Mouse (Mus musculus) cerebellum, adult 2 months (tissue): Measurements from ENCODE around the gene Lemd1. TPM values are rescaled to one million over a fixed set of nuclear protein-coding genes. Genes with fewer than 3 reads are reported as not detected.

Experiments
- DNase-seq, 2 experiments: peaks; one replicate each; pipeline ENCODE4 v3.0.0; 2021
- H3K27ac ChIP-seq: fragments of 200-500 bp; 2 replicates; pipeline ENCODE4 v1.5.1; 2012; ENCODE audit warnings: low read length, control low read depth, inconsistent platforms; ENCODE audit not compliant: insufficient read depth
- H3K27me3 ChIP-seq: fragments of 200-500 bp; 2 replicates; pipeline ENCODE4 v1.6.1; 2012; ENCODE audit warnings: inconsistent platforms, mild to moderate bottlenecking, low read length, moderate library complexity; ENCODE audit not compliant: control insufficient read depth, insufficient read depth
- H3K4me1 ChIP-seq: fragments of 200-500 bp; 2 replicates; pipeline ENCODE4 v1.6.1; 2011; ENCODE audit warnings: low read length; ENCODE audit not compliant: control insufficient read depth, insufficient read depth
- H3K4me3 ChIP-seq: fragments of 200-500 bp; replicated peaks from 2 replicates; pipeline ENCODE3; 2011; ENCODE audit warnings: mild to moderate bottlenecking, low read depth, low read length, control low read depth; ENCODE audit not compliant: insufficient read depth
- CTCF ChIP-seq: fragments of 200-500 bp; IDR thresholded peaks from 2 replicates; pipeline ENCODE4 v1.5.1; 2011; ENCODE audit warnings: low read depth, mild to moderate bottlenecking, control low read depth, low read length, moderate library complexity, borderline replicate concordance; ENCODE audit not compliant: insufficient read depth
- POLR2A ChIP-seq: fragments of 200-500 bp; IDR thresholded peaks from 2 replicates; pipeline ENCODE4 v1.6.1; 2011; ENCODE audit warnings: low read length, control low read depth, borderline replicate concordance; ENCODE audit not compliant: insufficient read depth
- WGBS: fragments of 180-500 bp; shearing (Covaris S2); methylation state at CpG from one replicate; pipeline ENCODE4 v1.1.7; 2018; 5-methylcytosine and 5-hydroxymethylcytosine counted together
- polyA plus RNA-seq: library from polyadenylated mRNA; depleted of rRNA; stranded (reverse); fragments of >200 nt; gene quantifications from 2 replicates; pipeline ENCODE4 v1.2.3, GENCODE M21; 2012

The Lemd1 gene
- polyA plus RNA-seq, 1 experiment: 7.1 TPM

DNA sequence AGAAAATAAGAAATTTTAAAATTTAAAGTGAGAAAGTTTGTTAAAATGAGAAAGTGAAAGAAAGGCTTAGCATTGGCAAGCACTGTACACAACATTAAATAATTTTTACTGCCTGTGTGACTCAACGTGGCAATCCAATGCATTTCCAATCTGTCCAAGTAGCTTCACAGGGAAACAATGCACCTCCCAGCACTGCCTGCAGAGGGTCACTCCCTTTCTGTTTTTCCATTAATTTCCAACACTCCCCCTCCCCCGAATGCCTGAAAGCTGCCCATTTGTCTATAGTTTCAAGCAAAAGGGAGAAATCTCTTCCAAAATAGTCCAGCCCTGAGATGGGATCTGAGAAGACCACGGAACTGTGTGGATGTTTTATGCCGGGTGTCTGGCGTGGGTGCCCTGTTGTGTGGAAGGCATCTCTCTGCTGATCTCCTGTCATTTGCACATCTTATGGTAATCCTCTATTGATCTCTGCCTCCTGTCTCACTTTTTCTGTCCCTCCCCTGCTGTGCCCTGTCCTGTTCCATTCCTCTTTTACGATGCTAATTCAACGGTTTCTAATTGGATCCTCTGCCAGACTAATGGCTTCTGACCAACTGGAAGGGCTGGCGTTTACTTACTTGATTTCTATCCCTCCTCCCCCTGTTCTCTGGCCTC is 90.4 kb downstream of the Lemd1 start:
- WGBS: 43% methylated on average over 8 of the region's 8 CpGs
- H3K4me3 ChIP-seq: no peak overlapping the region
- no peak for TF ChIP-seq POLR2A
- no peak for TF ChIP-seq CTCF
- no peaks in the 10 kb centered on the region for H3K27me3 ChIP-seq
- no peaks in the 10 kb centered on the region for H3K4me1 ChIP-seq
- no peak for DNase-seq
- no peak overlapping the region for H3K27ac ChIP-seq

GRCm38 (mm10) chr1:132282177-132282536 is 90.9 kb downstream of the Lemd1 start:
- Histone ChIP-seq H3K27ac (no peak overlapping the region), H3K27me3 (no peaks in the 10 kb centered on the region), H3K4me3 (no peak overlapping the region), H3K4me1 (no peaks in the 10 kb centered on the region)
- DNase-seq: no peak
- 90% methylated on average over 2 of the region's 2 CpGs for WGBS
- TF ChIP-seq CTCF: no peak
- no peak for TF ChIP-seq POLR2A

- DNase-seq: no peak
- TF ChIP-seq POLR2A: no peak
- no peak for TF ChIP-seq CTCF
- Histone ChIP-seq H3K27ac (no peak overlapping the region), H3K4me3 (no peak overlapping the region), H3K27me3 (no peaks in the 10 kb centered on the region), H3K4me1 (peaks cover 5% of the 10 kb centered on the region)
- WGBS: 61% methylated on average over 13 of the region's 13 CpGs
These were observed 91.8 kb downstream of the Lemd1 start for GRCm38 (mm10) chr1:132283018-132283417.

GRCm38 (mm10) chr1:132286735-132287134 is 95.5 kb downstream of the Lemd1 start:
- TF ChIP-seq CTCF: no peak
- no peak for TF ChIP-seq POLR2A
- Histone ChIP-seq H3K4me3 (no peak overlapping the region), H3K27me3 (no peaks in the 10 kb centered on the region), H3K27ac (no peak overlapping the region), H3K4me1 (peaks cover 25% of the 10 kb centered on the region)
- 84% methylated on average over 1 of the region's 1 CpGs for WGBS
- DNase-seq: no peak

DNA sequence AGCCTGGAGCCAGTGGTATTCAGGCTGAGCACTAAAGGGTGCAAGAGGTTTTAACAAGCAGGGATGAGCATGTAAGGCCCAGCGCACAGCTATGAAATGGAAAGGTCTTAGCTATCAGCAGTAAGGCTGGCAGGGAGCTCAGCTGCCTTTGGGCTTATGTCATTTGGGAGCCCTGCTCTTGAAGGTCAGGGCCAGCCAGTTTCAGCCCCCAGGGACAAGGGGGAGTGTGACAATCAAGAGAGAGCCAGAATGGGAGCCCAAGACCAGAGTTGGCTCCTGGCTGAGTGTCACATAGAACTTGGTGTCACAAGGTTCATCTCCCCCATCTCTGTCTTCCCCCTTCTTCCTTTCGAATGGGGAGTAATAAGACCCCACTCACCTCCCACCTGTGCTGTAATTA is 96.2 kb downstream of the Lemd1 start:
- Histone ChIP-seq H3K27ac (no peak overlapping the region), H3K27me3 (no peaks in the 10 kb centered on the region), H3K4me3 (no peak overlapping the region), H3K4me1 (peaks cover 28% of the 10 kb centered on the region)
- TF ChIP-seq POLR2A: no peak
- TF ChIP-seq CTCF: no peak
- no peak for DNase-seq
- 85% methylated on average over 2 of the region's 2 CpGs for WGBS

GRCm38 (mm10) chr1:132287991-132288451 is 96.8 kb downstream of the Lemd1 start:
- no peak overlapping the region for H3K27ac ChIP-seq
- peaks cover 32% of the 10 kb centered on the region for H3K4me1 ChIP-seq
- H3K27me3 ChIP-seq: no peaks in the 10 kb centered on the region
- H3K4me3 ChIP-seq: no peak overlapping the region
- DNase-seq: no peak
- WGBS: 35% methylated on average over 11 of the region's 11 CpGs
- no peak for TF ChIP-seq POLR2A
- TF ChIP-seq CTCF: no peak

- H3K4me3 ChIP-seq: no peak overlapping the region
- peak; percentile 58 to 75 for DNase-seq
- TF ChIP-seq CTCF: no peak
- 0 out of 2 replicates have a peak, but pooled peaks have one; percentile 15 for TF ChIP-seq POLR2A
- no peak overlapping the region for H3K27ac ChIP-seq
- 17% methylated on average over 6 of the region's 6 CpGs for WGBS
- no peaks in the 10 kb centered on the region for H3K27me3 ChIP-seq
- peaks cover 34% of the 10 kb centered on the region for H3K4me1 ChIP-seq
These were observed 98.7 kb downstream of the Lemd1 start for GRCm38 (mm10) chr1:132289965-132290364.

- no peak for DNase-seq
- Histone ChIP-seq H3K4me1 (peaks cover 34% of the 10 kb centered on the region), H3K27me3 (no peaks in the 10 kb centered on the region), H3K27ac (no peak overlapping the region), H3K4me3 (no peak overlapping the region)
- TF ChIP-seq POLR2A (no peak), CTCF (no peak)
- WGBS: 75% methylated on average over 11 of the region's 11 CpGs
These were observed 99.9 kb downstream of the Lemd1 start for GRCm38 (mm10) chr1:132290921-132291675.
